Mouse (Mus musculus) c-Kit-positive CD71-positive TER-119-negative erythroid progenitor cells, embryonic 14.5 days (primary cell): ENCODE results near the gene Vmn2r59.
"Not testable (repeated sequence)": the region's sequence is repeated elsewhere in the genome, so short reads cannot be mapped to it uniquely, and the experiment has no call there.

Source experiments
- DNase-seq: peaks from one replicate; pipeline ENCODE4 v3.0.0-alpha.2; 2013; ENCODE audit warnings: low read depth

Vmn2r59 gene

DNA sequence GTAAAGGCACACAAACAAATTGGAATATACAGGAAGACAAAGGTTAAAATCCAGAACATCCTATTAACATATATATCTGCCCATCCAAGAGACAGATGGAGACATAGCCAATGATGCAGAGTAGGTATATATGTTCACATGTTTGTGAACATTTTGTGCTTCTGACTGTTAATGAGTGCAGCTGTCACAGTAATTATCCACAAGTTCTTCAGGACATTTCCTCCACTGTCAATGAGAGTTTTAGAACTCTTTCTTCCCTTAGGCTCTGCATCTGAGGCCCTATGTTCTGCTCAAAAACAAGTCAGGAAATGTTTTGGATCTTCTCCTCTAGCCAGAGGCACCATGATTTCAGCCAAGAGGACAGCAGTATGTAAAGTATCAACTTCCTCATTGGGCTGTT, at the start of gene Vmn2r59:
TSS of gene Vmn2r59 (minus strand) at position 101 of the 400 bp plus-strand sequence.
- DNase-seq, result no peak

DNA sequence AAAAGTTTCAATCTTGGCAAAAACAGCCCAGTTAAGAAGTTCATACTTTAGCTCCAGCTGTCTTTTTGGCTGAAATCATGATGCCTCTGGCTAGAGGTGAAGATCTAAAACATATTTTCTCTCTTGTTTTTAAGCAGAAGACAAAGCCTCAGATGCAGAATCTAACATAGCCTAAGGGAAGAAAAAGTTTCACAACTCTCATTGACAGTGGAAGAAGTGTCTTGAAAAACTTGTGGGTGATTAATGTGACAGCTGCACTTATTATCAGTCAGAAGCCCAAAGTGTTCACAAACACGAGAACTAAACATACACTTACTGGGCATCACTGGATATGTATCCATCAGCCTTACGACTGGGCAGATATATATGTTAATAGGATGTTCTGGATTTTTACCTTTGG, 48.6 kb upstream of the Vmn2r59 start, which contains the start of gene Vmn2r60:
TSS of gene Vmn2r60 (plus strand) at position 301 of the 400 bp plus-strand sequence.
- DNase-seq, result no peak

DNA sequence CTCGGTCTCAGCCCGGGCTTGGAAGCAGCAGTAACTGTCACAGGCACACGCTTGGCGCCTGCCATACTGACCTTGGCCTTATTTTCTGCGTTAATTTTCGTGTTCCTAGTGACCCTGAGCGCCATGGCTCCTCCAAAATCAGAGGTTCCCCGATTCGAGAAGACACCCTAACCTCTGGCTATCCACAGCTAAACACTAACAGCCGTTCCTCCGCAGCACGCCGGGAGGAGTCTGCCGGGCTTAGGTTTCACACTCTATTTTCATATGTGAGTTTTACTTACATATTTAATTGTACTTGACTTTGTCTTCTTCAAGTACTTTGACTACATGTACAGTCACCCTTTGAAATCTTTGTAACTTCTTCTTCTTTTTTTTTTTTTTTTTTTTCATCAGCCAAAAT, 48.2 kb upstream of the Vmn2r59 start:
- not testable (repeated sequence) for DNase-seq
